Mouse (Mus musculus): Measurements from ENCODE around the gene Fance.
A peak's percentile ranks its signal among the peaks of the same experiment; 100 is the strongest.
"Not testable (repeated sequence)": the region's sequence is repeated elsewhere in the genome, so short reads cannot be mapped to it uniquely, and the experiment has no call there.

Fance gene

GRCm38 (mm10) chr17:28347327-28347726 lies 34.0 kb downstream of the Fance start:
- no peak for DNase-seq (ENCODE audit: low read depth in 2 of 2, low spot score in 2 of 2)

- DNase-seq (ENCODE audit: low read depth in 2 of 2, low spot score in 2 of 2), result no peak
Observed at GRCm38 (mm10) chr17:28348211-28348610, 34.9 kb downstream of the Fance start.

- DNase-seq (ENCODE audit: low read depth in 2 of 2, low spot score in 2 of 2), result no peak
Observed at GRCm38 (mm10) chr17:28349264-28349880, 36.1 kb downstream of the Fance start.

- no peak for DNase-seq (ENCODE audit: low read depth in 2 of 2, low spot score in 2 of 2)
Observed at GRCm38 (mm10) chr17:28349901-28350465, 36.7 kb downstream of the Fance start.

GRCm38 (mm10) chr17:28350466-28351352 lies 37.4 kb downstream of the Fance start, which contains the start of gene Tead3:
Gene Tead3 (minus strand): TSS chr17:28350817.
- peak in 1 of 2 experiments; percentile 40 for DNase-seq (ENCODE audit: low read depth in 2 of 2, low spot score in 2 of 2)

- no peak for DNase-seq (ENCODE audit: low read depth in 2 of 2, low spot score in 2 of 2)
Observed at GRCm38 (mm10) chr17:28351353-28351890, 38.1 kb downstream of the Fance start.

GRCm38 (mm10) chr17:28352018-28352417 lies 38.7 kb downstream of the Fance start:
- DNase-seq (ENCODE audit: low read depth in 2 of 2, low spot score in 2 of 2), result no peak

- DNase-seq (ENCODE audit: low read depth in 2 of 2, low spot score in 2 of 2), result no peak
Observed at GRCm38 (mm10) chr17:28355871-28356270, 42.6 kb downstream of the Fance start.

GRCm38 (mm10) chr17:28358576-28359261 lies 45.4 kb downstream of the Fance start:
- DNase-seq (ENCODE audit: low read depth in 2 of 2, low spot score in 2 of 2), result not testable (repeated sequence)

GRCm38 (mm10) chr17:28360531-28361277 lies 47.4 kb downstream of the Fance start:
- DNase-seq (ENCODE audit: low read depth in 2 of 2, low spot score in 2 of 2), result no peak

- DNase-seq (ENCODE audit: low read depth in 2 of 2, low spot score in 2 of 2), result no peak
Observed at GRCm38 (mm10) chr17:28361921-28362652, 48.8 kb downstream of the Fance start.

- no peak for DNase-seq (ENCODE audit: low read depth in 2 of 2, low spot score in 2 of 2)
Observed at GRCm38 (mm10) chr17:28362653-28363292, 49.5 kb downstream of the Fance start.

- no peak for DNase-seq (ENCODE audit: low read depth in 2 of 2, low spot score in 2 of 2)
Observed at GRCm38 (mm10) chr17:28363507-28363906, 50.2 kb downstream of the Fance start.

- DNase-seq (ENCODE audit: low read depth in 2 of 2, low spot score in 2 of 2), result no peak
Observed at GRCm38 (mm10) chr17:28365122-28365521, 51.8 kb downstream of the Fance start, which contains the start of gene Tulp1. Gene Tulp1 (minus strand): TSS chr17:28365222.

GRCm38 (mm10) chr17:28368449-28368848 lies 55.1 kb downstream of the Fance start:
- peak; percentile 74 to 79 for DNase-seq (ENCODE audit: low read depth in 2 of 2, low spot score in 2 of 2)

- no peak for DNase-seq (ENCODE audit: low read depth in 2 of 2, low spot score in 2 of 2)
Observed at GRCm38 (mm10) chr17:28369056-28369455, 55.7 kb downstream of the Fance start.

GRCm38 (mm10) chr17:28371286-28371685 lies 58.0 kb downstream of the Fance start:
- no peak for DNase-seq (ENCODE audit: low read depth in 2 of 2, low spot score in 2 of 2)

- DNase-seq (ENCODE audit: low read depth in 2 of 2, low spot score in 2 of 2), result no peak
Observed at GRCm38 (mm10) chr17:28371941-28372340, 58.6 kb downstream of the Fance start.

GRCm38 (mm10) chr17:28373821-28374220 lies 60.5 kb downstream of the Fance start:
- peak; percentile 44 to 57 for DNase-seq (ENCODE audit: low read depth in 2 of 2, low spot score in 2 of 2)

All from CD8-positive naive resting alpha-beta T cell, adult 2 months (primary cell).